Mouse (Mus musculus) 3134 (cell line): ENCODE results near the gene Cnn2.
"Not testable (repeated sequence)": the region's sequence is repeated elsewhere in the genome, so short reads cannot be mapped to it uniquely, and the experiment has no call there.

ENCODE experiments used
- DNase-seq: peaks from one replicate; pipeline ENCODE4 v3.0.0-alpha.2; 2011; ENCODE audit warnings: low spot score; ENCODE audit not compliant: insufficient read length; ENCODE audit errors: extremely low read depth

Cnn2 gene

GRCm38 (mm10) chr10:79988506-79989271 is at the start of gene Cnn2:
Gene Cnn2 (plus strand): TSS chr10:79988584.
- peak; percentile 86 for DNase-seq

- DNase-seq = no peak
Observed at GRCm38 (mm10) chr10:79940749-79941148, 47.6 kb upstream of the Cnn2 start.

GRCm38 (mm10) chr10:79942988-79943387 is 45.4 kb upstream of the Cnn2 start:
- no peak for DNase-seq

- no peak for DNase-seq
Observed at GRCm38 (mm10) chr10:79943471-79943901, 44.9 kb upstream of the Cnn2 start.

GRCm38 (mm10) chr10:79945507-79946234 is 42.7 kb upstream of the Cnn2 start:
- no peak for DNase-seq

GRCm38 (mm10) chr10:79946752-79947322 is 41.5 kb upstream of the Cnn2 start:
- DNase-seq = no peak

- no peak for DNase-seq
Observed at GRCm38 (mm10) chr10:79947502-79947901, 40.9 kb upstream of the Cnn2 start.

- no peak for DNase-seq
Observed at GRCm38 (mm10) chr10:79949873-79950272, 38.5 kb upstream of the Cnn2 start.

GRCm38 (mm10) chr10:79950661-79951060 is 37.7 kb upstream of the Cnn2 start:
- DNase-seq = peak; percentile 68

- no peak for DNase-seq
Observed at GRCm38 (mm10) chr10:79953946-79954345, 34.4 kb upstream of the Cnn2 start.

GRCm38 (mm10) chr10:79955691-79956090 is 32.7 kb upstream of the Cnn2 start:
- no peak for DNase-seq

GRCm38 (mm10) chr10:79956643-79957154 is 31.7 kb upstream of the Cnn2 start:
- DNase-seq = no peak

GRCm38 (mm10) chr10:79958140-79958816 is 30.1 kb upstream of the Cnn2 start:
- peak; percentile 65 for DNase-seq

GRCm38 (mm10) chr10:79959412-79959811 is 29.0 kb upstream of the Cnn2 start:
- not testable (repeated sequence) for DNase-seq

GRCm38 (mm10) chr10:79959847-79960601 is 28.4 kb upstream of the Cnn2 start, which contains the start of gene Wdr18:
Gene Wdr18 (plus strand): TSS chr10:79960152.
- peak; percentile 98 for DNase-seq

GRCm38 (mm10) chr10:79960671-79961294 is 27.6 kb upstream of the Cnn2 start:
- DNase-seq = no peak

GRCm38 (mm10) chr10:79964727-79965126 is 23.7 kb upstream of the Cnn2 start:
- DNase-seq = no peak

- DNase-seq = no peak
Observed at GRCm38 (mm10) chr10:79965325-79965724, 23.1 kb upstream of the Cnn2 start.

- DNase-seq = no peak
Observed at GRCm38 (mm10) chr10:79966886-79967400, 21.4 kb upstream of the Cnn2 start.
